Mouse (Mus musculus): ENCODE measurements around the gene Hipk2.
"Not testable (repeated sequence)": the region's sequence is repeated elsewhere in the genome, so short reads cannot be mapped to it uniquely, and the experiment has no call there.

Gene Hipk2

GRCm38 (mm10) chr6:38692556-38692955 is 183.4 kb downstream of the Hipk2 start:
- DNase-seq: no peak

GRCm38 (mm10) chr6:38691052-38691451 is 184.9 kb downstream of the Hipk2 start:
- DNase-seq: no peak

GRCm38 (mm10) chr6:38690615-38691014 is 185.3 kb downstream of the Hipk2 start:
- no peak for DNase-seq

- DNase-seq: no peak
These were observed 187.1 kb downstream of the Hipk2 start for GRCm38 (mm10) chr6:38688841-38689240.

- DNase-seq: peak; percentile 57 to 62
These were observed 188.7 kb downstream of the Hipk2 start for GRCm38 (mm10) chr6:38687216-38687615.

GRCm38 (mm10) chr6:38682532-38682931 is 193.4 kb downstream of the Hipk2 start:
- DNase-seq: no peak

- no peak for DNase-seq
These were observed 198.3 kb downstream of the Hipk2 start for GRCm38 (mm10) chr6:38677629-38678028.

GRCm38 (mm10) chr6:38676723-38677122 is 199.2 kb downstream of the Hipk2 start:
- DNase-seq: no peak

GRCm38 (mm10) chr6:38676217-38676616 is 199.7 kb downstream of the Hipk2 start:
- no peak for DNase-seq

GRCm38 (mm10) chr6:38672011-38672410 is 204.0 kb downstream of the Hipk2 start:
- DNase-seq: no peak

GRCm38 (mm10) chr6:38671270-38671669 is 204.7 kb downstream of the Hipk2 start:
- no peak for DNase-seq

GRCm38 (mm10) chr6:38670488-38670887 is 205.5 kb downstream of the Hipk2 start:
- not testable (repeated sequence) for DNase-seq

- no peak for DNase-seq
These were observed 206.4 kb downstream of the Hipk2 start for GRCm38 (mm10) chr6:38669580-38669979.

- DNase-seq: peak; percentile 64 to 78
These were observed 213.0 kb downstream of the Hipk2 start, which contains the start of gene Clec2l for GRCm38 (mm10) chr6:38662714-38663615. TSS of gene Clec2l (plus strand) at chr6:38663069.

GRCm38 (mm10) chr6:38661626-38662025 is 214.3 kb downstream of the Hipk2 start:
- no peak for DNase-seq

- DNase-seq: peak; percentile 72 to 74
These were observed 225.6 kb downstream of the Hipk2 start for GRCm38 (mm10) chr6:38650263-38650937.

- DNase-seq: no peak
These were observed 226.4 kb downstream of the Hipk2 start for GRCm38 (mm10) chr6:38649545-38649944.

All from cerebellum, postnatal 36 days (tissue).